Comparison of ENCODE assay signal across 9 mouse cellular contexts in genomic region chr4:142880323-142880759, GRCm38 (mm10).
A peak's percentile ranks its signal among the peaks of the same experiment; 100 is the strongest.
DNase-seq lines count a peak whose midpoint lies in the region; ATAC-seq and TF ChIP-seq lines count a peak whose summit lies in the region.
"Had no signal": no experiment of that assay in that cellular context is flagged by ENCODE, and none has a peak within 500 bp of the region (broad histone marks: within the 10 kb centered on the region; RNA-seq: fewer than 3 reads in every experiment).

No protein-coding gene starts in this region.

- H3K36me3 ChIP-seq in forebrain, embryonic 16.5 days (ENCODE audit: control insufficient read depth, insufficient read depth): no peaks in the 10 kb centered on the region
- no peaks in the 10 kb centered on the region for H3K36me3 ChIP-seq in hindbrain, embryonic 11.5 days (ENCODE audit: control insufficient read depth, insufficient read depth, low read length)
- no peaks in the 10 kb centered on the region for H3K36me3 ChIP-seq in lung, embryonic 15.5 days

- no peaks in the 10 kb centered on the region for H3K27me3 ChIP-seq in forebrain, embryonic 16.5 days (replicated peaks; ENCODE audit: control insufficient read depth, insufficient read depth, low read length)
- H3K27me3 ChIP-seq in hindbrain, embryonic 11.5 days (ENCODE audit: control insufficient read depth, insufficient read depth, low read length): no peaks in the 10 kb centered on the region
- H3K27me3 ChIP-seq in lung, embryonic 15.5 days: no peaks in the 10 kb centered on the region
- H3K27me3 ChIP-seq: megakaryocyte, embryonic 14.5 days had no signal

- peak; percentile 86 for TF ChIP-seq CTCF in layer of hippocampus, adult 2 months (conservative IDR thresholded peaks at IDR 0.05)

- H3K4me2 ChIP-seq in forebrain, embryonic 16.5 days (ENCODE audit: low read length): no peak overlapping the region
- H3K4me2 ChIP-seq in hindbrain, embryonic 11.5 days (replicated peaks; ENCODE audit: low read depth, low read length): no peak overlapping the region
- H3K4me2 ChIP-seq in lung, embryonic 15.5 days: no peak overlapping the region

- no peak overlapping the region for H3K9ac ChIP-seq in forebrain, embryonic 16.5 days (replicated peaks; ENCODE audit: low read depth, low read length)
- no peak overlapping the region for H3K9ac ChIP-seq in hindbrain, embryonic 11.5 days (ENCODE audit: low read depth, low read length)
- no peak overlapping the region for H3K9ac ChIP-seq in lung, embryonic 15.5 days

- peaks cover 5% of the 10 kb centered on the region for H3K4me1 ChIP-seq in forebrain, embryonic 16.5 days (replicated peaks; ENCODE audit: control insufficient read depth, insufficient read depth, low read length)
- no peaks in the 10 kb centered on the region for H3K4me1 ChIP-seq in hindbrain, embryonic 11.5 days (replicated peaks; ENCODE audit: control insufficient read depth, insufficient read depth, low read length)
- no peaks in the 10 kb centered on the region for H3K4me1 ChIP-seq in lung, embryonic 15.5 days
- H3K4me1 ChIP-seq: megakaryocyte, embryonic 14.5 days had no signal

- no peak overlapping the region for H3K27ac ChIP-seq in forebrain, embryonic 16.5 days (ENCODE audit: low read length)
- H3K27ac ChIP-seq in hindbrain, embryonic 11.5 days (ENCODE audit: low read depth, low read length): no peak overlapping the region
- no peak overlapping the region for H3K27ac ChIP-seq in layer of hippocampus, adult 2 months
- H3K27ac ChIP-seq in lung, embryonic 15.5 days: no peak overlapping the region

- no peak overlapping the region for H3K4me3 ChIP-seq in forebrain, embryonic 16.5 days (replicated peaks; ENCODE audit: low read length)
- H3K4me3 ChIP-seq in hindbrain, embryonic 11.5 days (ENCODE audit: low read depth, low read length): no peak overlapping the region
- H3K4me3 ChIP-seq in layer of hippocampus, adult 2 months: no peak overlapping the region
- no peak overlapping the region for H3K4me3 ChIP-seq in lung, embryonic 15.5 days
- H3K4me3 ChIP-seq: megakaryocyte, embryonic 14.5 days had no signal

- peak; percentile 56 for DNase-seq in ES-CJ7 (ENCODE audit: low read depth, low spot score)
- peak; percentile 80 for DNase-seq in cerebellum, adult 11-12 months
- peak; percentile 85 for DNase-seq in hindbrain, embryonic 11.5 days (ENCODE audit: low spot score)
- peak; percentile 55 to 76 for DNase-seq in layer of hippocampus, adult 2 months (ENCODE audit: low spot score in 2 of 2)
- DNase-seq in ovary, postnatal 36 days (ENCODE audit: low spot score): peak; percentile 65
- no peak for DNase-seq in thymus, postnatal 25 days

- ATAC-seq in forebrain, embryonic 16.5 days: peak; percentile 77
- ATAC-seq in hindbrain, embryonic 11.5 days (ENCODE audit: low FRiP score): peak; percentile 78
- ATAC-seq in lung, embryonic 15.5 days (ENCODE audit: borderline replicate concordance, extremely low read depth, low FRiP score, low TSS enrichment): peak; percentile 41; the same call in 1 of the 2 replicates

- 16% methylated on average over 2 of the region's 2 CpGs for WGBS in forebrain, embryonic 16.5 days
- 15% methylated on average over 2 of the region's 2 CpGs for WGBS in hindbrain, embryonic 11.5 days
- WGBS in lung, embryonic 15.5 days: 12% methylated on average over 2 of the region's 2 CpGs

- no peaks in the 10 kb centered on the region for H3K9me3 ChIP-seq in forebrain, embryonic 16.5 days (ENCODE audit: control insufficient read depth, low read length)
- no peaks in the 10 kb centered on the region for H3K9me3 ChIP-seq in hindbrain, embryonic 11.5 days (ENCODE audit: control insufficient read depth, low read length)
- H3K9me3 ChIP-seq in lung, embryonic 15.5 days: no peaks in the 10 kb centered on the region
